Mouse (Mus musculus) intestine, embryonic 14.5 days (tissue): Measurements from ENCODE around the gene Slc43a2. TPM values are rescaled to one million over a fixed set of nuclear protein-coding genes. Genes with fewer than 3 reads are reported as not detected.

Source experiments
- ATAC-seq: fragments of 200-750 bp; cut with Nextera tagmentation; replicated peaks from 2 replicates; pipeline ENCODE4 v1.8.0; 2017; ENCODE audit warnings: low read depth, moderate number of reproducible peaks, moderate TSS enrichment, moderate library complexity; ENCODE audit not compliant: low FRiP score, low TSS enrichment
- DNase-seq: peaks from one replicate; pipeline ENCODE4 v3.0.0-alpha.2; 2018; ENCODE audit warnings: low spot score
- H3K27ac ChIP-seq: fragments of 300-500 bp; sonication (generic); 2 replicates; pipeline ENCODE4 v1.5.1; 2014; ENCODE audit warnings: low read depth, mild to moderate bottlenecking, control low read depth
- H3K27me3 ChIP-seq: fragments of 300-500 bp; sonication (generic); replicated peaks from 2 replicates; pipeline ENCODE4 v1.6.1; 2014; ENCODE audit warnings: low read length, control low read depth; ENCODE audit not compliant: control insufficient read depth, insufficient read depth
- H3K36me3 ChIP-seq: fragments of 300-500 bp; sonication (generic); 2 replicates; pipeline ENCODE4 v1.6.1; 2014; ENCODE audit warnings: low read length, control low read depth; ENCODE audit not compliant: control insufficient read depth, insufficient read depth
- H3K4me1 ChIP-seq: fragments of 300-500 bp; sonication (generic); replicated peaks from 2 replicates; pipeline ENCODE4 v1.6.1; 2014; ENCODE audit warnings: low read length, control low read depth, mixed read lengths; ENCODE audit not compliant: control insufficient read depth, insufficient read depth
- H3K4me2 ChIP-seq: fragments of 300-500 bp; sonication (generic); 2 replicates; pipeline ENCODE4 v1.6.1; 2014; ENCODE audit warnings: low read length
- H3K4me3 ChIP-seq: fragments of 300-500 bp; sonication (generic); 2 replicates; pipeline ENCODE4 v1.5.1; 2014; ENCODE audit warnings: low read depth, low read length, control low read depth, mixed read lengths
- H3K9ac ChIP-seq: fragments of 300-500 bp; sonication (generic); 2 replicates; pipeline ENCODE4 v1.6.1; 2014; ENCODE audit warnings: mild to moderate bottlenecking, low read length
- H3K9me3 ChIP-seq: fragments of 300-500 bp; sonication (generic); 2 replicates; pipeline ENCODE4 v1.6.1; 2016; ENCODE audit warnings: low read length, control low read depth; ENCODE audit not compliant: control insufficient read depth
- WGBS: fragments of 180-500 bp; shearing (Covaris S2); extraction: QIAGEN DNeasy Blood & Tissue Kit; methylation state at CpG from one replicate; pipeline ENCODE4 v1.1.7; 2014; 5-methylcytosine and 5-hydroxymethylcytosine counted together
- polyA plus RNA-seq: library from polyadenylated mRNA; unstranded; fragments of >200 nt; fragmentation: Nextera tagmentation; extraction: Ambion mirVana; gene quantifications from 2 replicates; pipeline ENCODE4 v1.2.1, GENCODE M21; 2014

Slc43a2 gene
- polyA plus RNA-seq, 1 experiment from 2014 or later: 4.8 TPM

GRCm38 (mm10) chr11:75534286-75535033, 3.0 kb downstream of the Slc43a2 start:
- no peaks in the 10 kb centered on the region for H3K27me3 ChIP-seq
- peaks cover 12% of the 10 kb centered on the region for H3K4me1 ChIP-seq
- no peak overlapping the region for H3K27ac ChIP-seq
- H3K9ac ChIP-seq: no peak overlapping the region
- DNase-seq: no peak
- H3K4me3 ChIP-seq: no peak overlapping the region
- H3K9me3 ChIP-seq: no peaks in the 10 kb centered on the region
- WGBS: 57% methylated on average over 4 of the region's 4 CpGs
- H3K4me2 ChIP-seq: no peak overlapping the region
- no peaks in the 10 kb centered on the region for H3K36me3 ChIP-seq
- ATAC-seq: no peak

- DNase-seq (no peak), ATAC-seq (no peak)
- peaks cover 12% of the 10 kb centered on the region for H3K4me1 ChIP-seq
- WGBS: 44% methylated on average over 13 of the region's 13 CpGs
- H3K4me2 ChIP-seq: no peak overlapping the region
- H3K27ac ChIP-seq: no peak overlapping the region
- no peaks in the 10 kb centered on the region for H3K9me3 ChIP-seq
- H3K4me3 ChIP-seq: no peak overlapping the region
- H3K27me3 ChIP-seq: no peaks in the 10 kb centered on the region
- H3K9ac ChIP-seq: no peak overlapping the region
- H3K36me3 ChIP-seq: no peaks in the 10 kb centered on the region
Measured at GRCm38 (mm10) chr11:75535106-75535795, 3.8 kb downstream of the Slc43a2 start.

- Histone ChIP-seq H3K36me3 (no peaks in the 10 kb centered on the region), H3K4me2 (no peak overlapping the region), H3K9me3 (no peaks in the 10 kb centered on the region), H3K27ac (no peak overlapping the region), H3K4me1 (peaks cover 12% of the 10 kb centered on the region), H3K4me3 (no peak overlapping the region), H3K27me3 (no peaks in the 10 kb centered on the region), H3K9ac (no peak overlapping the region)
- DNase-seq (no peak), ATAC-seq (no peak)
- WGBS: 88% methylated on average over 11 of the region's 12 CpGs
Measured at GRCm38 (mm10) chr11:75536255-75537024, 4.9 kb downstream of the Slc43a2 start.

GRCm38 (mm10) chr11:75537025-75537414, 5.5 kb downstream of the Slc43a2 start:
- H3K27me3 ChIP-seq: no peaks in the 10 kb centered on the region
- no peaks in the 10 kb centered on the region for H3K36me3 ChIP-seq
- H3K9me3 ChIP-seq: no peaks in the 10 kb centered on the region
- DNase-seq (no peak), ATAC-seq (no peak)
- H3K4me2 ChIP-seq: no peak overlapping the region
- H3K9ac ChIP-seq: no peak overlapping the region
- WGBS: 83% methylated on average over 8 of the region's 8 CpGs
- H3K27ac ChIP-seq: no peak overlapping the region
- H3K4me1 ChIP-seq: peaks cover 12% of the 10 kb centered on the region
- no peak overlapping the region for H3K4me3 ChIP-seq

GRCm38 (mm10) chr11:75537491-75538183, 6.1 kb downstream of the Slc43a2 start:
- no peaks in the 10 kb centered on the region for H3K36me3 ChIP-seq
- ATAC-seq: no peak
- H3K4me2 ChIP-seq: no peak overlapping the region
- peaks cover 12% of the 10 kb centered on the region; the same call in 1 of the 2 replicates for H3K4me1 ChIP-seq
- no peak overlapping the region; the same call in 1 of the 2 replicates for H3K9ac ChIP-seq
- no peak for DNase-seq
- H3K4me3 ChIP-seq: no peak overlapping the region
- WGBS: 48% methylated on average over 11 of the region's 11 CpGs
- peak overlapping the region; percentile 59; the same call in 1 of the 2 replicates for H3K27ac ChIP-seq
- H3K27me3 ChIP-seq: no peaks in the 10 kb centered on the region
- H3K9me3 ChIP-seq: no peaks in the 10 kb centered on the region

GRCm38 (mm10) chr11:75538184-75538969, 6.9 kb downstream of the Slc43a2 start:
- ATAC-seq (no peak), DNase-seq (no peak)
- Histone ChIP-seq H3K4me1 (peaks cover 12% of the 10 kb centered on the region; the same call in 1 of the 2 replicates), H3K27ac (peak overlapping the region; percentile 59; the same call in 1 of the 2 replicates), H3K4me2 (no peak overlapping the region), H3K27me3 (no peaks in the 10 kb centered on the region), H3K9ac (no peak overlapping the region; the same call in 1 of the 2 replicates), H3K36me3 (no peaks in the 10 kb centered on the region), H3K9me3 (no peaks in the 10 kb centered on the region), H3K4me3 (no peak overlapping the region)
- WGBS: 60% methylated on average over 9 of the region's 9 CpGs

- Histone ChIP-seq H3K4me1 (peaks cover 12% of the 10 kb centered on the region; the same call in 1 of the 2 replicates), H3K9me3 (no peaks in the 10 kb centered on the region), H3K4me2 (no peak overlapping the region), H3K27ac (no peak overlapping the region), H3K4me3 (no peak overlapping the region), H3K9ac (no peak overlapping the region), H3K27me3 (no peaks in the 10 kb centered on the region), H3K36me3 (no peaks in the 10 kb centered on the region)
- DNase-seq (no peak), ATAC-seq (no peak)
- WGBS: 84% methylated on average over 13 of the region's 13 CpGs
Measured at GRCm38 (mm10) chr11:75538970-75539299, 7.4 kb downstream of the Slc43a2 start.
